Comparison of ENCODE assay signal across 11 mouse cellular contexts in the genomic region with DNA sequence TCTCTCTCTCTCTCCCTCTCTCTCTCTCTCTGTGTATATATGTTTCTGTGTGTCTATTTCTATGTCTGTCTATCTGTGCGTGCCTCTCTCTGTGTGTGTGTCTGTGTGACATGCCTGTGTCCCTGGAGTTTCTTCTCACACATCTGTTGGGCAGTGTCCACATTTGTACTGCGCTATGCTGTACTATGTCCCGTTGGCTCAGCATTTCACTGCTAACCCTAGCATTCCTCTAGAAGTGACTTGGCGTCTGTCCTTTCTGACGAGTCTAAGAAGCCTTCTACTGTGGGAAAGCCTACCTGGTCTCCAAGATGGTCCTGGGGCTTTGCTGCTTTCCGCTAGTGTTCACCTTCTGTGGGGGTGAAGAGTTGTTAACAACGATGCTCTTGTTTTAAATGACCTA.
"Had no signal": no experiment of that assay in that cellular context is flagged by ENCODE, and none has a peak within 500 bp of the region (broad histone marks: within the 10 kb centered on the region; RNA-seq: fewer than 3 reads in every experiment).

No protein-coding gene starts in this region.

- H3K4me3 ChIP-seq: limb, embryonic 12.5 days; liver, embryonic 15.5 days; midbrain, embryonic 13.5 days had no signal

- DNase-seq: layer of hippocampus, adult 9-11 months; layer of hippocampus, postnatal 36 days; lung, adult 2 months; lung, postnatal 36 days; right cerebral cortex, postnatal 14 days; thymus, postnatal 14 days had no signal

- H3K9me3 ChIP-seq: limb, embryonic 12.5 days; liver, embryonic 15.5 days; midbrain, embryonic 13.5 days had no signal

- H3K36me3 ChIP-seq: limb, embryonic 12.5 days; liver, embryonic 15.5 days; midbrain, embryonic 13.5 days had no signal

- ATAC-seq: hindbrain, postnatal 0 days; lung, postnatal 0 days; midbrain, embryonic 13.5 days had no signal

- H3K4me2 ChIP-seq: limb, embryonic 12.5 days; liver, embryonic 15.5 days; midbrain, embryonic 13.5 days had no signal

- H3K4me1 ChIP-seq: liver, embryonic 15.5 days had no signal

- H3K27ac ChIP-seq: hindbrain, postnatal 0 days; liver, embryonic 15.5 days; midbrain, embryonic 13.5 days had no signal

- H3K27me3 ChIP-seq: limb, embryonic 12.5 days; liver, embryonic 15.5 days; midbrain, embryonic 13.5 days had no signal

- H3K9ac ChIP-seq: limb, embryonic 12.5 days; liver, embryonic 15.5 days; midbrain, embryonic 13.5 days had no signal
